Mouse (Mus musculus): ENCODE results near the gene Ugt1a8. TPM values are rescaled to one million over a fixed set of nuclear protein-coding genes. Genes with fewer than 3 reads are reported as not detected.
A peak's percentile ranks its signal among the peaks of the same experiment; 100 is the strongest.

The Ugt1a8 gene
- polyA plus RNA-seq, 1 experiment from 2014 or later = not detected

DNA sequence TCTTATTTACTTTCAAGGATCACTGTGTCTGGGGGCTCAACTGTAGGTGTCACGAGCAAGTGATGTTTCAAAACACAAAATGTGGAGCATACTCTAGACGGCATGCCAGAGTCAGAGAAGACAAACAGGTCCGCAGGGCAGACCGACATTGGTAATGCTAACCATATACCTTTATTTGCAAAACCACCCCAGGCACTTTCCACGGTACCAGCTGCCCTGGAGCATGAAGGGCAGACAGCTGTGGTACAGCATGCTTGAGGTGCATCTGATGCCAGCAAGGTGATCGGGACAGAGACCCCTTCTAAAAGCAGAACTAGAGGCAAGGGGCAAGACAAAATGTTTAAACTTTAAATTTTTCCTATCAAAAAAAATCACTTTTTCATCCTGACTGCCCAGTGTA lies 175.3 kb downstream of the Ugt1a8 start:
- Histone ChIP-seq H3K9me3 (replicated peaks) (peaks cover 36% of the 10 kb centered on the region), H3K27me3 (no peaks in the 10 kb centered on the region), H3K27ac (no peak overlapping the region), H3K36me3 (peaks cover 87% of the 10 kb centered on the region), H3K4me2 (replicated peaks) (no peak overlapping the region), H3K4me3 (no peak overlapping the region), H3K9ac (no peak overlapping the region), H3K4me1 (no peaks in the 10 kb centered on the region)
- WGBS = 78% methylated on average over 6 of the region's 6 CpGs
- ATAC-seq (ENCODE audit: low FRiP score) = no peak

DNA sequence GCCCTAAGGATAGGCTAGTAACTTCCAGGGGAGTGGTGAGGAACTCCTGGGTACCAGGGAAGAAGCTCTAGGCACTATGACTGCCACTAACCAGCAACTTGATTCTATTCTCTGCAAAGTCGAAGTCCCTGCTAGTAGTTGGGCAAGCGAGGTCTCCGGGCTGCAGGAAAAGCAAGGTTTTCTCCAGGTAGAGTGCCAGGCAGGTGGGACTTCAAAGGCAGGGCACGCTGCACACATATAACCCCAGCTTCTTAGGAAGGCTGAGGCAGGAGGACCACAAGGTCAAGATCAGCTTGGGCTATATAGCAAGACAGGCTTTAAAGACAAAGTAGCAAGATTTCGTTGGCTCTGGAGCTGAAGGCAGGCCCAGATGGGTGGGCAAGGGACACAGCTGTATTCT lies 176.2 kb downstream of the Ugt1a8 start:
- WGBS = 92% methylated on average over 5 of the region's 5 CpGs
- H3K4me1 ChIP-seq = no peaks in the 10 kb centered on the region
- no peak overlapping the region for H3K9ac ChIP-seq
- peaks cover 95% of the 10 kb centered on the region for H3K36me3 ChIP-seq
- no peaks in the 10 kb centered on the region for H3K27me3 ChIP-seq
- no peak overlapping the region for H3K27ac ChIP-seq
- no peak for ATAC-seq (ENCODE audit: low FRiP score)
- H3K4me2 ChIP-seq (replicated peaks) = no peak overlapping the region
- H3K4me3 ChIP-seq = no peak overlapping the region
- peaks cover 30% of the 10 kb centered on the region for H3K9me3 ChIP-seq (replicated peaks)

- no peak overlapping the region for H3K9ac ChIP-seq
- 92% methylated on average over 7 of the region's 7 CpGs for WGBS
- H3K27ac ChIP-seq = no peak overlapping the region
- ATAC-seq (ENCODE audit: low FRiP score) = no peak
- peaks cover 27% of the 10 kb centered on the region for H3K9me3 ChIP-seq (replicated peaks)
- H3K4me1 ChIP-seq = no peaks in the 10 kb centered on the region
- H3K4me2 ChIP-seq (replicated peaks) = no peak overlapping the region
- no peaks in the 10 kb centered on the region for H3K27me3 ChIP-seq
- H3K4me3 ChIP-seq = no peak overlapping the region
- peaks cover 99% of the 10 kb centered on the region for H3K36me3 ChIP-seq
Observed at GRCm38 (mm10) chr1:88264237-88264868, 176.7 kb downstream of the Ugt1a8 start.

DNA sequence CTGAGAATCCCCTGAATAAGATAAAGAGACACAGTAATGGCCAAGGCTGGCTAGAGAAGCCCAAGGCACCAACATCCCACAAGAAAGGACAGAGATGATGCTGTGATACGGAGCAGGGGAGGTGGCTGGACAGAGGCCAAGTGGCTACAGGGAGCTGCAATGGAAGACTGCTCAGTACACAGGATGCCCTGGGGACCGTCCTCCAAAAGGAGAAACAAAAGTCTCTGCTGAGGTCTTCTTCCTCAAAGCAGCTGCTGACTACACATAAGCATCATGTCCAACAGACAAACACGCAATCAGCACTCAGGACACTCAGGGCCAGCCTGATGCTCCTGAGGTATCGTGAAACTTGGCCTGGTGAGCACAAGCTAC lies 177.2 kb downstream of the Ugt1a8 start:
- Histone ChIP-seq H3K9me3 (replicated peaks) (peaks cover 22% of the 10 kb centered on the region), H3K27me3 (no peaks in the 10 kb centered on the region), H3K4me2 (replicated peaks) (no peak overlapping the region), H3K4me3 (no peak overlapping the region), H3K4me1 (no peaks in the 10 kb centered on the region), H3K9ac (no peak overlapping the region), H3K27ac (no peak overlapping the region), H3K36me3 (peaks cover 99% of the 10 kb centered on the region)
- 77% methylated on average over 4 of the region's 4 CpGs for WGBS
- no peak for ATAC-seq (ENCODE audit: low FRiP score)

DNA sequence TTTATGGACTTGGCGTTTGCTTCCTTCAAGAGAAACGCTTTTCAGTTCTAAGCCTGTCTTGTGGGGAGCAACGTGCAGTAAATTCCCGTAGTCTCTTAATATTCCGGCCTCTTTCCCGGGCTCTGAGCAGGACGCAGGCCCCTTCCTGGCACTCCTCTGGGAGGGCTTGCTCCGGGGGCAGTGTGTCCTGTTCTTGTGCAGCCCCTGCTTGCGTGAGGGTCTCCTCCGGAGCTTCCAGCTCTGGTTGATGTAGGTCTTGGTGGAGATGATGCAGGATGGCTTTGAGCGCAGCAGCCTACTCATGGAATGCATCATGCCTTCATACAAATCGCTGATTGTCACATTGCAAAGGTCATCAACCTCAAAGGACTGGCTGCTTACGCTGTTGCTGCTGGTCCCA lies 178.5 kb downstream of the Ugt1a8 start:
- Histone ChIP-seq H3K9me3 (replicated peaks) (peaks cover 17% of the 10 kb centered on the region; the same call in 1 of the 2 replicates), H3K4me1 (no peaks in the 10 kb centered on the region), H3K27me3 (no peaks in the 10 kb centered on the region), H3K4me2 (replicated peaks) (no peak overlapping the region), H3K27ac (no peak overlapping the region), H3K4me3 (no peak overlapping the region), H3K9ac (no peak overlapping the region), H3K36me3 (peaks cover 89% of the 10 kb centered on the region)
- no peak for ATAC-seq (ENCODE audit: low FRiP score)
- WGBS = 88% methylated on average over 13 of the region's 13 CpGs

DNA sequence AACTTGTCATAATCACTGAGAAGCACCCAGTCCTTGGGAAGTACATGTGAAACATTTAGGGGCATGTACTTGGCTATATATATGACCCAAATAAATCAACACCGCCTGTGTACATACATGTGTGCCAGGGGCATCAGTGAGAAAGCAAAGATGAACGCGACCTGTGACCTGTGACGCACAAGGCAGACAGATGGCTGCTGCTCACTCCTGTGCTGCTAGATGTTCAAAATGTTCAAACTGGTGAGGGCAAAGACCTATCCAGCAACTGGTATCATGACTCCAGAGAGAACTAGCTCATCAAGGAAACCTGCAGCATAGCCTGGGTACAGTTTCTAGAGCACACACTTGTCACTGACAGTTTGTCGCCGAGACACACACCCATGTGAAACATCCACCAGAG lies 179.9 kb downstream of the Ugt1a8 start:
- Histone ChIP-seq H3K27me3 (no peaks in the 10 kb centered on the region), H3K4me3 (no peak overlapping the region), H3K9me3 (replicated peaks) (0 out of 2 replicates have a peak, but pooled peaks cover 13% of the 10 kb centered on the region), H3K27ac (no peak overlapping the region), H3K36me3 (peaks cover 86% of the 10 kb centered on the region), H3K4me2 (replicated peaks) (no peak overlapping the region), H3K4me1 (no peaks in the 10 kb centered on the region), H3K9ac (no peak overlapping the region)
- ATAC-seq (ENCODE audit: low FRiP score) = 0 out of 2 replicates have a peak, but pooled peaks have one; percentile 0
- 95% methylated on average over 6 of the region's 6 CpGs for WGBS

- Histone ChIP-seq H3K4me1 (no peaks in the 10 kb centered on the region), H3K9me3 (replicated peaks) (0 out of 2 replicates have a peak, but pooled peaks cover 13% of the 10 kb centered on the region), H3K36me3 (peaks cover 86% of the 10 kb centered on the region), H3K27me3 (no peaks in the 10 kb centered on the region), H3K27ac (no peak overlapping the region), H3K9ac (no peak overlapping the region), H3K4me2 (replicated peaks) (no peak overlapping the region), H3K4me3 (no peak overlapping the region)
- no peak for ATAC-seq (ENCODE audit: low FRiP score)
- WGBS = 88% methylated on average over 6 of the region's 6 CpGs
Observed at GRCm38 (mm10) chr1:88268070-88268469, 180.5 kb downstream of the Ugt1a8 start.

Other genes with a start within 250 kb of the Ugt1a8 start
- gene Dgkd, start 234.5 kb upstream of the Ugt1a8 start, polyA plus RNA-seq (2016; fragmentation: Nextera tagmentation; extraction: Ambion mirVana) = 37.0 and 39.1 TPM in 2 replicates
- 35.9 and 37.2 TPM in 2 replicates for gene Usp40, start 79.3 kb upstream of the Ugt1a8 start, polyA plus RNA-seq (2016; fragmentation: Nextera tagmentation; extraction: Ambion mirVana)
- gene Ugt1a10, start 32.4 kb upstream of the Ugt1a8 start, polyA plus RNA-seq (2016; fragmentation: Nextera tagmentation; extraction: Ambion mirVana) = not detected in 2 replicates
- not detected in 2 replicates for gene Ugt1a9, start 17.0 kb upstream of the Ugt1a8 start, polyA plus RNA-seq (2016; fragmentation: Nextera tagmentation; extraction: Ambion mirVana)
- 0.80 and 1.4 TPM in 2 replicates for gene Ugt1a7c, start 7.2 kb downstream of the Ugt1a8 start, polyA plus RNA-seq (2016; fragmentation: Nextera tagmentation; extraction: Ambion mirVana)
- 0.47 and 1.0 TPM in 2 replicates for gene Ugt1a6b, start 15.4 kb downstream of the Ugt1a8 start, polyA plus RNA-seq (2016; fragmentation: Nextera tagmentation; extraction: Ambion mirVana)
- gene Ugt1a6a, start 47.0 kb downstream of the Ugt1a8 start, polyA plus RNA-seq (2016; fragmentation: Nextera tagmentation; extraction: Ambion mirVana) = 1.0 and 1.9 TPM in 2 replicates
- gene Ugt1a5, start 78.2 kb downstream of the Ugt1a8 start, polyA plus RNA-seq (2016; fragmentation: Nextera tagmentation; extraction: Ambion mirVana) = not detected in 2 replicates
- 0.10 and 0.12 TPM in 2 replicates for gene Ugt1a2, start 112.8 kb downstream of the Ugt1a8 start, polyA plus RNA-seq (2016; fragmentation: Nextera tagmentation; extraction: Ambion mirVana)
- 14.1 and 19.0 TPM in 2 replicates for gene Dnajb3, start 118.0 kb downstream of the Ugt1a8 start, polyA plus RNA-seq (2016; fragmentation: Nextera tagmentation; extraction: Ambion mirVana)
- gene Ugt1a1, start 124.1 kb downstream of the Ugt1a8 start, polyA plus RNA-seq (2016; fragmentation: Nextera tagmentation; extraction: Ambion mirVana) = not detected in 2 replicates
- gene Mroh2a, start 139.2 kb downstream of the Ugt1a8 start, polyA plus RNA-seq (2016; fragmentation: Nextera tagmentation; extraction: Ambion mirVana) = 1.0 and 1.3 TPM in 2 replicates
- 167 and 169 TPM in 2 replicates for gene Hjurp, start 189.8 kb downstream of the Ugt1a8 start, polyA plus RNA-seq (2016; fragmentation: Nextera tagmentation; extraction: Ambion mirVana)
- not detected in 2 replicates for gene Trpm8, start 189.8 kb downstream of the Ugt1a8 start, polyA plus RNA-seq (2016; fragmentation: Nextera tagmentation; extraction: Ambion mirVana)

All from hindbrain, embryonic 12.5 days (tissue).